Mouse (Mus musculus) thymus, adult 2 months (tissue): Measurements from ENCODE around the gene Ap1g1.

Experiments used
- CTCF ChIP-seq: fragments of 200-500 bp; IDR thresholded peaks from 2 replicates; pipeline ENCODE4 v1.5.1; 2012; ENCODE audit warnings: mild to moderate bottlenecking, control low read depth, low read length, moderate library complexity, borderline replicate concordance; ENCODE audit not compliant: control insufficient read depth, poor library complexity, insufficient read depth; ENCODE audit errors: extremely low read depth
- POLR2A ChIP-seq: fragments of 200-500 bp; IDR thresholded peaks from 2 replicates; pipeline ENCODE4 v1.6.1; 2012; ENCODE audit warnings: mild to moderate bottlenecking, low read length, control low read depth, moderate library complexity; ENCODE audit not compliant: control insufficient read depth, poor library complexity, insufficient read depth; ENCODE audit errors: extremely low read depth

GRCm38 (mm10) chr8:109894636-109895035 is 116.3 kb downstream of the Ap1g1 start:
- TF ChIP-seq CTCF (no peak), POLR2A (no peak)
